Mouse (Mus musculus) lung, adult 2 months (tissue): ENCODE measurements around the gene Reep1.

Experiments used
- CTCF ChIP-seq: fragments of 200-500 bp; IDR thresholded peaks from 2 replicates; pipeline ENCODE4 v1.5.1; 2011; ENCODE audit warnings: mild to moderate bottlenecking, low read length, control low read depth; ENCODE audit not compliant: insufficient read depth
- POLR2A ChIP-seq: fragments of 200-500 bp; IDR thresholded peaks from 2 replicates; pipeline ENCODE4 v1.6.1; 2011; ENCODE audit warnings: low read depth, mild to moderate bottlenecking, control low read depth, low read length, borderline replicate concordance; ENCODE audit errors: extremely low read depth

- TF ChIP-seq CTCF (no peak), POLR2A (no peak)
Measured at GRCm38 (mm10) chr6:71769901-71770690, 62.7 kb downstream of the Reep1 start.
